Mouse (Mus musculus) bone marrow macrophage, adult 2 months (primary cell): ENCODE data around the gene Ddah2. TPM values are rescaled to one million over a fixed set of nuclear protein-coding genes. Genes with fewer than 3 reads are reported as not detected.
"Not testable (repeated sequence)": the region's sequence is repeated elsewhere in the genome, so short reads cannot be mapped to it uniquely, and the experiment has no call there.

Experiments used
- H3K27ac ChIP-seq: 2 replicates; pipeline ENCODE4 v1.5.1; 2012; ENCODE audit warnings: low read depth, low read length; ENCODE audit not compliant: insufficient read depth
- H3K4me1 ChIP-seq: 2 replicates; pipeline ENCODE4 v1.6.1; 2012; ENCODE audit warnings: low read length; ENCODE audit not compliant: control insufficient read depth, insufficient read depth
- H3K4me3 ChIP-seq: 2 replicates; pipeline ENCODE4 v1.5.1; 2012; ENCODE audit warnings: mild to moderate bottlenecking, low read length, moderate library complexity; ENCODE audit not compliant: insufficient read depth
- CTCF ChIP-seq: IDR thresholded peaks from 2 replicates; pipeline ENCODE4 v1.5.1; 2012; ENCODE audit warnings: low read depth, mild to moderate bottlenecking, low read length, moderate library complexity
- POLR2A ChIP-seq: IDR thresholded peaks from 2 replicates; pipeline ENCODE4 v1.6.1; 2012; ENCODE audit warnings: mild to moderate bottlenecking, low read depth, low read length, borderline replicate concordance
- polyA plus RNA-seq: library from polyadenylated mRNA; stranded (reverse); fragments of >200 nt; gene quantifications from 2 replicates; pipeline ENCODE4 v1.2.4, GENCODE M21; 2012; ENCODE audit not compliant: missing spikeins, insufficient read depth, insufficient read length

Ddah2 gene
- polyA plus RNA-seq, 1 experiment, result 10.9 TPM

GRCm38 (mm10) chr17:35027277-35028068 is 31.4 kb upstream of the Ddah2 start, which contains the start of gene Sapcd1:
Gene Sapcd1 (minus strand): TSS chr17:35028016.
- TF ChIP-seq POLR2A, result no peak
- no peak for TF ChIP-seq CTCF
- Histone ChIP-seq H3K27ac (no peak within 1 kb of the TSS), H3K4me3 (no peak within 1 kb of the TSS), H3K4me1 (peaks cover 29% of the 10 kb centered on the region)

GRCm38 (mm10) chr17:35028315-35028714 is 30.5 kb upstream of the Ddah2 start:
- H3K4me1 ChIP-seq, result peaks cover 29% of the 10 kb centered on the region
- H3K27ac ChIP-seq, result no peak overlapping the region
- TF ChIP-seq CTCF, result no peak
- no peak for TF ChIP-seq POLR2A
- H3K4me3 ChIP-seq, result no peak overlapping the region

- TF ChIP-seq CTCF (no peak), POLR2A (no peak)
- no peak overlapping the region for H3K4me3 ChIP-seq
- H3K27ac ChIP-seq, result no peak overlapping the region
- H3K4me1 ChIP-seq, result peaks cover 17% of the 10 kb centered on the region
Observed at GRCm38 (mm10) chr17:35029691-35030532, 28.9 kb upstream of the Ddah2 start.

GRCm38 (mm10) chr17:35031272-35031671 is 27.6 kb upstream of the Ddah2 start:
- H3K4me1 ChIP-seq, result peaks cover 16% of the 10 kb centered on the region
- TF ChIP-seq POLR2A (no peak), CTCF (no peak)
- no peak overlapping the region for H3K4me3 ChIP-seq
- H3K27ac ChIP-seq, result no peak overlapping the region

GRCm38 (mm10) chr17:35031880-35032279 is 27.0 kb upstream of the Ddah2 start:
- Histone ChIP-seq H3K4me1 (peaks cover 16% of the 10 kb centered on the region), H3K4me3 (no peak overlapping the region), H3K27ac (no peak overlapping the region)
- TF ChIP-seq POLR2A, result no peak
- TF ChIP-seq CTCF, result no peak

GRCm38 (mm10) chr17:35032323-35032870 is 26.4 kb upstream of the Ddah2 start:
- no peak for TF ChIP-seq POLR2A
- 0 out of 2 replicates have a peak, but pooled peaks have one; percentile 8 for TF ChIP-seq CTCF
- H3K4me3 ChIP-seq, result no peak overlapping the region
- H3K27ac ChIP-seq, result no peak overlapping the region
- H3K4me1 ChIP-seq, result peaks cover 16% of the 10 kb centered on the region

- H3K27ac ChIP-seq, result not testable (repeated sequence)
- H3K4me1 ChIP-seq, result peaks cover 16% of the 10 kb centered on the region
Observed at GRCm38 (mm10) chr17:35033703-35034102, 25.1 kb upstream of the Ddah2 start.

GRCm38 (mm10) chr17:35034896-35035295 is 23.9 kb upstream of the Ddah2 start:
- TF ChIP-seq CTCF (no peak), POLR2A (no peak)
- H3K4me1 ChIP-seq, result peaks cover 16% of the 10 kb centered on the region
- H3K4me3 ChIP-seq, result no peak overlapping the region
- H3K27ac ChIP-seq, result no peak overlapping the region

More at GRCm38 (mm10) chr17:35033703-35034102, 25.1 kb upstream of the Ddah2 start:
- H3K4me3 ChIP-seq, result not testable (repeated sequence)

GRCm38 (mm10) chr17:35039121-35039873 is 19.5 kb upstream of the Ddah2 start:
- TF ChIP-seq POLR2A (no peak), CTCF (no peak)
- peaks cover 26% of the 10 kb centered on the region for H3K4me1 ChIP-seq
- H3K27ac ChIP-seq, result no peak overlapping the region
- H3K4me3 ChIP-seq, result no peak overlapping the region
